Mouse (Mus musculus) midbrain, embryonic 13.5 days (tissue): ENCODE data around the gene Tcte3. TPM values are rescaled to one million over a fixed set of nuclear protein-coding genes. Genes with fewer than 3 reads are reported as not detected.
"Not testable (repeated sequence)": the region's sequence is repeated elsewhere in the genome, so short reads cannot be mapped to it uniquely, and the experiment has no call there.

Experiments used
- ATAC-seq: fragments of 200-750 bp; cut with Nextera tagmentation; 2 replicates; pipeline ENCODE4 v1.8.0; 2017; ENCODE audit warnings: mild to moderate bottlenecking, moderate TSS enrichment, moderate library complexity
- H3K27ac ChIP-seq: fragments of 300-500 bp; sonication (generic); 2 replicates; pipeline ENCODE4 v1.5.1; 2015; ENCODE audit warnings: inconsistent platforms, mild to moderate bottlenecking, moderate library complexity
- H3K27me3 ChIP-seq: fragments of 300-500 bp; sonication (generic); 2 replicates; pipeline ENCODE4 v1.6.1; 2015; ENCODE audit warnings: mild to moderate bottlenecking, inconsistent platforms
- H3K36me3 ChIP-seq: fragments of 300-500 bp; sonication (generic); 2 replicates; pipeline ENCODE4 v1.6.1; 2015; ENCODE audit warnings: mild to moderate bottlenecking, inconsistent platforms
- H3K4me1 ChIP-seq: fragments of 300-500 bp; sonication (generic); replicated peaks from 2 replicates; pipeline ENCODE4 v1.6.1; 2015; ENCODE audit warnings: inconsistent platforms
- H3K4me2 ChIP-seq: fragments of 300-500 bp; sonication (generic); replicated peaks from 2 replicates; pipeline ENCODE4 v1.6.1; 2015; ENCODE audit warnings: moderate library complexity, mild to moderate bottlenecking, inconsistent platforms
- H3K4me3 ChIP-seq: fragments of 300-500 bp; sonication (generic); replicated peaks from 2 replicates; pipeline ENCODE4 v1.5.1; 2015; ENCODE audit warnings: mild to moderate bottlenecking, inconsistent platforms
- H3K9ac ChIP-seq: fragments of 300-500 bp; sonication (generic); replicated peaks from 2 replicates; pipeline ENCODE4 v1.6.1; 2015; ENCODE audit warnings: mild to moderate bottlenecking, inconsistent platforms
- H3K9me3 ChIP-seq: fragments of 300-500 bp; sonication (generic); 2 replicates; pipeline ENCODE4 v1.6.1; 2016; ENCODE audit warnings: mild to moderate bottlenecking, inconsistent platforms
- WGBS: fragments of 180-500 bp; shearing (Covaris S2); methylation state at CpG from one replicate; pipeline ENCODE4 v1.1.7; 2015; 5-methylcytosine and 5-hydroxymethylcytosine counted together
- polyA plus RNA-seq: library from polyadenylated mRNA; unstranded; fragments of >200 nt; fragmentation: Nextera tagmentation; extraction: Ambion mirVana; gene quantifications from 2 replicates; pipeline ENCODE4 v1.2.1, GENCODE M21; 2015

Gene Tcte3
- polyA plus RNA-seq, 1 experiment from 2014 or later: not detected

DNA sequence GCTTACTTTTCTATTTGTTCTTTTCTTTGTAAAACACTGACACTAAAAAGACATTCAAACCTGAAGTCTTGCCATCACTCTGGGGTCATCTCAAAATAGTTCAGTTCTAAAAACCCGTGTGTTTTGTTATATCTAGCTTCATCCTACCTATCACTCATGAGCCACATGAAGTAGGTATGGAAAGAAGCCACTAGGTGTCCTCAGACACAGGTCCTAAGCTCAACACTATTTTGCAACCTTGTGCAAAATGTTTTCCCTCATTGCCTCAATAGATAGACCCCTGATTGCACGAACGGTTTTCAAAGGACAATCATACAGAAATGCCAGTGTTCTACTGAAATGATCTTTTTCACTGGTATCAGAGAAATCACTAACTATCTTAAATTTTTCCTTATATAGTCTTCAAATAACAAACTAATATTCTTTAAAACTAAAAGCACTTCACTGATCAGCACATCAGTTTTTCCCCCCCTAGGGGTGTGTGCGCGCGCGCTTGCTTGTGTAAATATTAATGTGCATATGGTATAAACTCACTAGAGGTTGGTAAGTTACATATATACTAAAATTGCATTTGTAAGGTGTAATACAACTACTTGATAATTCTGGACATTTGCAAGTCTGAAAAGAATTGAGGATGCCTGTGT, 63.4 kb downstream of the Tcte3 start:
- not testable (repeated sequence) for H3K9ac ChIP-seq, H3K27ac ChIP-seq, H3K27me3 ChIP-seq, ATAC-seq, H3K9me3 ChIP-seq, H3K36me3 ChIP-seq, H3K4me1 ChIP-seq
- peak overlapping the region; percentile 36 for H3K4me2 ChIP-seq
- 0% methylated on average over 4 of the region's 7 CpGs for WGBS
- H3K4me3 ChIP-seq: peak overlapping the region; percentile 20; the same call in 1 of the 2 replicates

Other genes with a start within 250 kb of the Tcte3 start
- gene Wdr27, start 98.3 kb downstream of the Tcte3 start, polyA plus RNA-seq: 4.7 and 9.0 TPM in 2 replicates
- 27.4 and 28.2 TPM in 2 replicates for gene 1600012H06Rik, start 98.3 kb downstream of the Tcte3 start, polyA plus RNA-seq
- gene Phf10, start 80.2 kb downstream of the Tcte3 start, polyA plus RNA-seq: 19.0 and 19.2 TPM in 2 replicates
- 10.6 and 11.8 TPM in 2 replicates for gene 9030025P20Rik, start 63.0 kb downstream of the Tcte3 start, polyA plus RNA-seq
- 0.96 and 1.4 TPM in 2 replicates for gene Gm3417, start 62.7 kb downstream of the Tcte3 start, polyA plus RNA-seq
- 15.4 and 17.8 TPM in 2 replicates for gene Gm3435, start 31.3 kb downstream of the Tcte3 start, polyA plus RNA-seq
- 111 and 114 TPM in 2 replicates for gene Ermard, start 280 bp downstream of the Tcte3 start, polyA plus RNA-seq
- 5.7 and 5.8 TPM in 2 replicates for gene Gm3448, start within 50 bp of the Tcte3 start, polyA plus RNA-seq